Mouse (Mus musculus) brain, embryonic 14.5 days (tissue): ENCODE data around the gene Slc22a6.

Experiments used
- CTCF ChIP-seq: fragments of 200-500 bp; IDR thresholded peaks from 2 replicates; pipeline ENCODE4 v1.5.1; 2012; ENCODE audit warnings: inconsistent platforms, mild to moderate bottlenecking, moderate library complexity, borderline replicate concordance; ENCODE audit not compliant: insufficient read depth, insufficient read length; ENCODE audit errors: extremely low read depth
- POLR2A ChIP-seq: fragments of 200-500 bp; IDR thresholded peaks from 2 replicates; pipeline ENCODE4 v1.6.1; 2012; ENCODE audit warnings: mild to moderate bottlenecking, inconsistent platforms, borderline replicate concordance; ENCODE audit not compliant: poor library complexity, insufficient read depth, insufficient read length, severe bottlenecking; ENCODE audit errors: extremely low read depth

- TF ChIP-seq CTCF: no peak
- no peak for TF ChIP-seq POLR2A
These were observed 47.9 kb downstream of the Slc22a6 start for GRCm38 (mm10) chr19:8665746-8666145.
